Mouse (Mus musculus): ENCODE results near the gene Klhl36.
A peak's percentile ranks its signal among the peaks of the same experiment; 100 is the strongest.

Gene Klhl36

DNA sequence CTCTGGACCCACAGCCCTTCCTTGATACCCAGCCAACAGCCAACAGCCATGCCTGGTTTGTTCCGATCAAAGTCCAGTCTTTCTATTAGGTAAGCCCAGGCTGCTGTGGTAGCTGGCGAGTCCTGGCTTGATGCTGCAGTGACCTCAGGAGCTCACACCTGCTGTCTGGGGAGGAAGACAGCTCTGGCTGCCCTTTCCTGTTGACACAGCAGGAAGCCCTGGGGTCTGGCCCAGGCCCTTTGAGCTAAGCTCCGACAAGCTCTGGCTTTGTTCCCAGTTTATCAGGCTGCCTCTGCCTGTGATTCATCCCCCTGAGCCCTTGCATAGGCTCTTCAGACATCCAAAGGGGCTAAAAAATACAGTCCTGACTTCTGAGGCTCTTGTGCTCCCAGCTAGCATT, 23.5 kb downstream of the Klhl36 start:
- DNase-seq (ENCODE audit: low spot score), result no peak

DNA sequence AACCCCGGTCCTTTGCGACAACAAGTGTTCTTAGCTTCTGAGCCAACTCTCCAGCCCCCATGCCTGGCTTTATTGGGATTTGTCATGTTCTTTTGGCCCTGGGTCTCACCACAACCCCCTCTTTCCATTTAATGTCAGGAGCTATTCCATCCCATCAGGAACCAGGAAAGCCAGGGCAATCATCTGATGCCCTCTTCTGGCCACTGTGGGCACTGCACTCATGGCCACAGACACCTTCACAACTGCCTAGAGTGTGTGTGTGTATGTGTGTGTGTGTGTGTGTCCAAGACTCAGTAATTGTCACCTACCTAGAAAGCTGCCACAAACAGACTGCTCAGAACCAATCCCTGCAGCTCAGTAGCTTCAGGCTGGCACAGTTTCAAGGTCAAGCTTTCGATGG, 25.1 kb downstream of the Klhl36 start:
- DNase-seq (ENCODE audit: low spot score), result peak; percentile 64

DNA sequence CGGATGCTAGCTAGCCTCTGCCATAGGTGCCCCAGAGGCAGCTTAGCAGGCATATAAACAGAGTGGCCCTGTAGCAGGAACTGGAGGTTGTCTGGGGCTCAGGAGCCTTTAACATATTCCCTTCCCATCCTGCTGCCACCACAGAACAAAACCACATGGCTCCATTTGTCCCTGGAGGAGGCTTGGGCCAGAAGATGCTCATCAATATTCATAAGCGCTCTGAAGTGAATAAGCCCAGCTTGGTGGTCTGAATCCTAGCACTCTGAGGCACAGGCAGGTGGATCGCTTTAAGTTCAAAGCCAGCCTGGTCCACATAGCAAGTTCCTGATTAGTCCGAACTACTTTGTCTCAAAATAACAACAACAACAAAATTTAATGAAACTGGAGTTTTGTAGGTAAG, 25.9 kb downstream of the Klhl36 start:
- no peak for DNase-seq (ENCODE audit: low spot score)

DNA sequence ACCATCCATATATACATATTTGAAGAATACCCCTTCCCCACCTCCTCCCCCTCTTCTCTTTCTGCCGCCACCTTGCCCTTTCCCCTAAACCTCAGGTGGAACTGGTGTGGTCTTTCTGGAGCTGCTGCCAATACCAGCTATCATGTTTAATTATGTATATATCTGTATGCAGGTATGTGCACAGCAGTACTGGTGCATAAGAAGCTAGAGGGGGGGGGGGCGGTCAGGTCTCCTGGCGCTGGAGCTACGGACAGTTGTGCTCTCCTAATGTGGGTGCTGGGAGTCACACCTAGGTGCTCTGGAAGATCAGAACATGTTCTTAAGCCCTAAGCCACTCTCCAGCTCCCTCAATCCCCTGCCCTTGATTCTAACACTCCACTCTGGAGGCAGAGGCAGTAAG, 35.0 kb downstream of the Klhl36 start:
- DNase-seq (ENCODE audit: low spot score), result no peak

DNA sequence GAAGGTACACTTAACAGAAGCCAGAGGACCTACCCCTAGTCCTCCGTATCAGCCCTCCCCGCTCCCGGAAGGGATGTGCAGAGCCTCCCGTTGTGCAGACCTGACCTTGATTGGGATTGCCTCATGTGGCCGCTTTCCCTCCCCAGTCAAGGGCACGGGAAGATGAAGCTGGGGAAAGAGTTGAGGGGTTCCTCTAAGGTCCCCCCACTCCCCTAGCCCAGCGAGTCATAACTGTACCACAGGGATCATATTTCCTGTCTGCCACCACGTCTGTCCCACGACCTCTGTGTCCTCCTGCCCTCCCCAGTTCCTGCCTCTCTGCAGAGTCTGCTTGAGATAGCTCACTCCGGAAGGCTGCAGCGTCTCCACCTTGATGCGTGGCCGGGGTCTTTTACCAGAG, 35.9 kb downstream of the Klhl36 start:
- no peak for DNase-seq (ENCODE audit: low spot score)

DNA sequence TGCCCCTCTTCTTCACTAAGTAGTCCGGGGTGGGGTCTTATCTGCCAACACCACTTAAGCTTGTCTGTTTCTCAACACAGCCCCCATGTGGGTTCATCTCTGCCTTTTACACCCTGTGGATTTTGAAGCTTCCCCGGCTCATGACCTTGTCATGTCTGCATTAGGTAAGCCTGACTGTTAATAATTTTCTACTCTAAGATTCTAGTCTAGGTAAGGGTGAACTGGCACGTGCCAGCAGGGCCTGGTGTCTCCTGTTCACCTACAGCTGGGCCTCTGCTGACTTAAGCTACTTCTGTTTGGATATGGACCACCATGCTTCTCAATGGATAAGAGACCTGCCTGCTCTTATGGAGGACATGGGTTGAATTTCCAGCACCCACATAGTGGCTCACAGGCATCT, 39.3 kb downstream of the Klhl36 start:
- DNase-seq (ENCODE audit: low spot score), result no peak

DNA sequence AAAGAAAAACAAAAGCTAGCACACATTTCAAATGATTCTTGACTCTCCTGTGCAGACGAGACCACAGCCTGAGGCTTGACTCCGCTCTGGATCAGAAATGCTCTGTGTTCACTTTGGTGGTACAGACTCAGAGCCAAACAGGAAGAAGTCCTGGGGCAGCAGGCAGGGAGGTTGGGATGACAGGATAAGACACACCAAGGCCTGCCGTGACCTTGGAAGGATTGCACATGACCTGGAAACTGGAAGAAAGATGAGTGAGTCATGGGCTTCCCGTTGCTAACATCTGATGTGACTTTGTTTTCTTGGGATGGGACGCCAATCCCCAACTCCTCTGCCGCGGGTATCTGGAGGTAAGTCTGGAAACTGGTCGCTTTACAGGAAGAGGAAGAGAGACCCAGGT, 39.9 kb downstream of the Klhl36 start:
- no peak for DNase-seq (ENCODE audit: low spot score)

DNA sequence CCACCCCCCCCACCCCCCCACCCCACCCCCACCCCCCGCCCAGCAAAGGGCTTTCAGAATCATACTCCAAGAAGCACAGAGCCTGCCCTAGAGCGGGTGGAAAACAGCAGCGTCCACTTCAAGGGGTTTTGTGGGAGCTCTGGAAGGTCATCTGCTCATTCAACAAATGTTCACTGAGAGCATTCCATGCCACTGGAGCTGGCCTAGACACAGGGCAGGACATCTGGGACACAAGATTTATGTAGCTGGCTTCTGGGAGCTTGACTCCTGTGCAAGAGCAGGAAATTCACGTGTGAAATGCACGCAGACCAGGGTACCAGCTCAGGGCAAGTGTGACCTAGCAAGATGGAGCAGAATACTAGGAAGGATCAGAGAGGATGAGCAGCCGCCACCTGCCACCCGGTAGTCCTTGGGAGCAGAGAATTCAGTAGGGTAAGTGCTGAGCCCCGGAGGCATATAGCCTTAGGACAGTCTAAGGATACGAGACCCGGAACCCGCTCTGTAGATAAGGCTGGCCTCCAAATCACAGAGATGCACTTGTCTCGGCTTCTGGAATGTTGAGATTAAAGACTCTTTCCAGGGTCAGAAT, 42.4 kb downstream of the Klhl36 start:
- no peak for DNase-seq (ENCODE audit: low spot score)

DNA sequence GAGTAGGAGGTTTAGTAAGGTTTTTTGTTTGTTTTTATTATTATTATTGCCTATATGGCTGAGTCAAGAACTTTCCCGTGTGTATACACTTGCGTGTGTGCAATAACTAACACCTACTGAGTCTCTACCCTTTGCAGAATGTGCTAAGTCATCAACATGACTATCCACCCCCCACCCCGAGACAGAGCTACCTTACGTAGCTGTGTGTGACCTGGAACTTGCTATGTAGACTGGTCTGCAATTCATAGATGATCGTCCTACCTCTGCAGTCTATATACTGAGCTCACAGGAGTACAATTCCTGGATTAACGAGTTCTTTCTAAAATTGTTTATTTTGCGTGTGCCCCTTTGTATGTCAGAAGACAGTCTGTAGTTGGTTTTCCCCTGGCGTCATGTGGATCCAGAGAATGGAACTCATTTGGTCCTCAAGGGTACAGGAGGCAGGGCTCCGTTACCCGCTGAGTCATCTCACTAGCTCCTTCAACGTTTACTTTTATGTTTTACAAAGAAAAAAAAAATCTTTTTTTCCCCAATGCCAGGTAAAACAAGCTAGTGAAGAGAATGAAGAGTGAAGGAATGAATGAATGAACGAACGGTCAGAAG, 48.0 kb downstream of the Klhl36 start, which contains the start of gene Usp10:
Usp10 (plus strand) TSS at position 417 of the 603 bp plus-strand sequence.
- peak; percentile 39 for DNase-seq (ENCODE audit: low spot score)

DNA sequence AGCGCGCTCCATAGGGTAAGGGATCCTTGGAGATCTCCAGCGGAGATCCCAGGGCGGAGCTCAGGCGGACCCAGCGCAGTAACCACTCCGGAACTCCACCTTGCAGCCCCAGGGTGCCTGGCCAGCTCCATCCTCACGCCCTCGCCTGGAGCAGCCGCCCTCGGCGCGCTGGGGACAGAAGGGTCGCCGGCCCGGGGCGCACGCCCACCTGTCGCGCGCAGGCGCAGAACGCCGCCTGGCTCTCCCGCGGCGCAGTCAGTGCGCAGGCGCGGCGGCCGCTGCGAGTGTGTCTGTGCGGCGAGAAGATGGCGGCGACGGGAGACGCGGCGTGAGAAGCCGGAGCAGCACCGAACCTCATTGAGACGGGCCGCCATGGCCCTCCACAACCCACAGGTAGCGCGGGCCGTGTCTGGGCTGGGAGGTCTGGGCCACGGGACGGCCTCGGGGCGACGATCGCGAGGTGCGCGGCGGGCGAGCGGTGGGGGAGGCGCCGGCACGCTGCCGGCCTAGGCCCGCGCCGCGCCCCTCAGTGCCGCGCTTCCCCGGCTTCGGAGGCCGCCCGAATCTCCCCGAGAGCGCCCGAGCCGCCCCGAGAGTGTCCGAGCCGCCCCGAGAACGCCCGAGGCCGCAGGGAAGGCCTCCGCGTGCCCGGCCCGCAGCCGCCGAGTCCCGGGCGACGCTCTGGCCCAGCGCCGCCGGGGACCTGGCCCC, 48.6 kb downstream of the Klhl36 start, which contains the start of gene Gm20388:
Gm20388 (plus strand) TSS at position 295 of the 711 bp plus-strand sequence.
- peak; percentile 95 for DNase-seq (ENCODE audit: low spot score)

DNA sequence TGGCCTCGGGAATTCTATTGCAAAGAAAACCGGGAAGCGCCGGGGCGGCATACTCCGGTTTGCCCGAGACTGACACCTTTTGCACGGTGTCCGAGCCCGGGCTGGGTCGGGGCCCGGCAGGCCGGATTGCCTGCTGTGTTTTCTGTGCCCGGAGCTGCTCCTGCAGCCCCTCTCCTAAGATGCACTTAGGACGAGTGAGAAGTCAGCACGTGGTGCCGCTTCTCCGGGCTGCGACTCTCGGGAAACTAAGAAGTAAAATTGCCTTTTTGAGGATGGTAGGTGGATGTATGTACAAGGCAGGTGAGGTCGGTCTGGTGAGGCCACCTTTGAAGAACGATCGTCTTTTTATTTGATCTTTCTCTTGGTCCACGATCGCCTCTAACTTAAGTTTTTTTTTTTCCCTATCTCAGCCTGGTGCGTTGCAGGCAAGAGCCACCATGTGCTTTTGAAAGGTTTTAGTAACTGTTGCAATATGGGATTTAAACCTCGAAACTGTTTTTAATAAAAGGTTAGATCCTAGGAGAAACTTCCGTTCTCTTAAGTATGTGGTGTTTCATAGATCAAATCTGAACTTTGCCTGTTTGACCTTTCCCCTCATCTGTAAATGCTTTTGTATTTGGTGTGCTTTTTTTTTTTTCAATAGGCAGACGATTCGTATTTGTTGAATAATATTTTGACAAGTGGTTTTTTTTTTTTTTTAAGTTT, 49.3 kb downstream of the Klhl36 start:
- peak; percentile 55 for DNase-seq (ENCODE audit: low spot score)

DNA sequence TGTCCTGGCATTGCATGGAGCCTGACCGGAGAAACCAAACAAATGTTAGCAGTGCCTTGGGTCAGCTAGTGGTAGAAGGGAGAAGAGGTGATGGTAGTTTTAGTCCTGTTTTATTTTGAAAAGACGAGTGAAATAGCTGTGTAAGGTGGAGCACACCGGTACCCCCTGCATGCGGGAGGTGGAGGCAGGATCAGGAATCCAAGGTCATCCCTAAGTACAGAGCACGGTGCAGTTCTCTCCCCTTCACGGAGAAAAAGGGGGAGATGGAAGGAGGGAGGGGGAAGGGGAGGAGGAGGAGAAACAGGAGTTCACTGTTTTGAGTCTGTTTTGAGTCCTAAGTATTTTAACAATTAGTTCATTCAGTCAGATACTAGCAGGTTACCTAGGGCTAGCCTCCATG, 50.6 kb downstream of the Klhl36 start:
- no peak for DNase-seq (ENCODE audit: low spot score)

DNA sequence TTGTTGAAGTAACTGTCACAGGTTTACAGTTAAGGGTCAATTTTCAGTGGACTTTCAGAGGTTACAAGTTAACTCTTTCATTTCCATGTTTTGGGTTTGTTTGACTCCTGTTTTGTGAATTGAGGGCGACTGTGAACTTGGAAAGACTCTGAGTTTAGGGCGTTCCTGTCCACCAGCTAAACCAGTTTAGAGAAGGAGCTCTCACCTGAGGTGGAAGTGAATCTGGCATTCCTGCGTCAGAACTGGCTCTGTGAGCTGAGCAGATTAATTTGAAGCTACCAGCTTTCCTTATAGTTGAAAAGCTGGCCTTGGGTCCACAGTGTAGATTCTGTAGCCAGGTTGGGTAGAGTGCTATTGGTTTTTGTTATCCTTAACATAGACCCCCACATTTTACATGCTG, 51.1 kb downstream of the Klhl36 start:
- no peak for DNase-seq (ENCODE audit: low spot score)

DNA sequence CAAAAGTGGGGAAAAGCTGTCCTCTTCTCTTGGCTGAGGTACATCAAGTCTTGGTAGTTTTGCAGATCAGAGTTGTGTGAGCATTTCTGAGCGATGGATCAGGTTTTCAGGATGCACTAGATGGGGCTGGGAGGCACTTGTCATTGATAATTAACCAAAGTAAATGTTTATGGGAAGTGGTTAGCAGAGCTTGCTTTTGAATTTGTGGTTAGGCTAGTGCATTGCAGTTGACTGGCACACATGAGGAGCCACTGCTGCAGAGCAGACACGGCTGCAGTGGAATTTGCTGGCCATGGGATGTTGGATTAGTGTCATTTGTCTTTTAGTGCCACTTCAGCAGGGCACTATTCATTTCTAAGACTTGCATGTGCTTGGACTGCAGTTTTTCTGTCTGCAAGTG, 52.1 kb downstream of the Klhl36 start:
- DNase-seq (ENCODE audit: low spot score), result no peak

DNA sequence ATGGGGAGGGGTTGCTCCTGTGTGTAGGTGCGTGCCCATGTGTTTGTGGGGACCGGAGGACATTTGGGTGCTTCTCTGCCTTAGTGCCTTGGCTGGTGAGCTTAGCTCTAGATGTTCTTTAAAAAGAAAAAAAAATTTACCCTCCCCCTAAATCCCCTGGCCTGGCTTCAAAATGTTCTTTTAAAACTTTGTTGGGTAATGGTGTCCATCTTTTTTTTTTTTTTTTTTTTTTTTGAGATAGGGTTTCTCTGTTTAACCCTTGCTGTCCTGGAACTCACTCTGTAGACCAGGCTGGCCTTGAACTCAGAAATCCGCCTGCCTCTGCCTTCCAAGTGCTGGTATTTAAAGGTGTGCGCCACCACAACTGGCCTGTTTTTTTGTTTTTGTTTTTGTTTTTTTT, 53.2 kb downstream of the Klhl36 start:
- no peak for DNase-seq (ENCODE audit: low spot score)

DNA sequence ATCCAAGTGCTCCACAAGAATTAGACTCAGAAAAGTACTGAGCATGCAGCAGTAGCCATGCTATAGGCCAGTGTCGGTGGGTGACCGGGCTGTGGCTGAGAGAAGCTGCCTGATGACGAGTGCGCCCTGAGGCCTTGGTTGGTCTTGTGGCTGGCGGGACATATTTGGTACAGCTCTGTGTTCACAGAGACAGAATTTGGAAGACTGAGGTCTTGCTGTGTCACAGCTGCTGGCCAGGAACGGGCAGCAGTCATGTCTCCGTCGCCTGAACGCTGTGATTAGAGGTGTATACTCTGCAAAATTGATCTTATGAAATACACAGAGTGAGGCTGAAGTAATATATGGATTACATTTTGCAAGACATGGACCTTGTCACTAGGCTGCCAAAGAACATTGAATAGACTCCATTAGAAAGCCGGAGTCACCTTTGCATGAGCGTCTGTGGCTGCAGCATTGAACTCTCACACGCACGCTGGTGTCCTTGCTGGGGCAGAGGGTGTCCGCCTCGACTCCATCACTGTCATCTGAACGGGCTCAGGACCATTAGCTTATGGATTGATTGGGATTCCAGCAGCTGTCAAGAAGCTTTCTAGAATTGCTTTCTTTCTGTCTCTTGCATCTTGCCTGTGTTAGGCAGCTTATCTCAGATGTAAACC, 54.3 kb downstream of the Klhl36 start:
- no peak for DNase-seq (ENCODE audit: low spot score)

DNA sequence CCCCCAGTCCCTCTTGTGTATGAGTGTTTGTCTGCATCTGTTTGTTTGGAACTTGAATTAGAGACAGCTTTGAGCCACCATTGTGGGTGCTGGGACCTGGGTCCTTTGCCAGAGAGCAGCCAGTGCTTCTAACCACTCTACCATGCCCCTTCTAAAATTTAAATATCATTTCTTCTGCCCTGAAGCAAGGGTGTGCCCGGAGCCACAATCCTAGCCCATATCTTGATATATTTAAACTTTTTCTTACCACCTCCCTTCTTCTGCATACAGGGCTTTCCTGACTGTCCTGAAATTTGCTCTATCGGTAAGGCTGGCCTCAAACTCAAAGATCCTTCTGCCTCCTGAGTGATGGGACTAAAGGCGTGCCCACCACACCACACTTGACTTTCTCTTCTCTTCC, 55.3 kb downstream of the Klhl36 start:
- no peak for DNase-seq (ENCODE audit: low spot score)

DNA sequence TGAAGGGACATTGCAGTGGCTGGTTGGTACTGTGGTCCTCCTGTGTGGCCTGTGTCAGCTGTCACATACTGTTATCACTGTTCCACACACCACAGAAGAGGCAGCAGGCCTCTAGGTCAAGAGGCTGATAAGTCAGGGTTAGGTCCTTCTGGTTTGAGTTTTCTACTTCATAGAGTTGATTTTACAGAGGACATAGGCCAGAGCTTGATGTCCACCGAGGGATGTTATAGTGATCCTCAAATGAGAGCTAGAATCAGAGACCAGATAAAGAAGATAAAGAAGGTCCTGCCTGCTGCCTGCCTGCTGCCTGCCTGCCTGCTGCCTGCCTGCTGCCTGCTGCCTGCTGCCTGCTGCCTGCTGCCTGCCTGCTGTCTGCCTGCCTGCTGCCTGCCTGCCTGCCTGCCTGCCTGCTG, 56.1 kb downstream of the Klhl36 start:
- DNase-seq (ENCODE audit: low spot score), result no peak

DNA sequence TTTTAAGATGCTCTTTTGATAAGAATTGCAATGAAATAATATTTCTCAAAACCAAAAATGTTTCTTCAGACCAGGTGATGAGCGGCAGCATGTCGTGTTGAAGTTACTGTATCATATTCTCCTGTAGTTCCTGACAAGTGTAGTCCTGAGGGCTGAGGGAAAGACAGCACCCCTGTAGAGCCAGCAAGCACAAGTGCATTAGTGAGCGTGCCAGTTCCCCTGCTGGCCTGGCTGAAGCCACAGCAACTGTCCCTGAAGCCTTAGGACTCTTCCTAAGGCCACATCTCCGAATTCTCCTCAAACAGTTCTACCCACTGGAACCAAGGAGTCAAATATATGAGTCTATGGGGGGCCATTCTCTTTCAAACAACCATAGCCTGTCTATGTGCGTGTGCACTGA, 61.2 kb downstream of the Klhl36 start:
- no peak for DNase-seq (ENCODE audit: low spot score)

DNA sequence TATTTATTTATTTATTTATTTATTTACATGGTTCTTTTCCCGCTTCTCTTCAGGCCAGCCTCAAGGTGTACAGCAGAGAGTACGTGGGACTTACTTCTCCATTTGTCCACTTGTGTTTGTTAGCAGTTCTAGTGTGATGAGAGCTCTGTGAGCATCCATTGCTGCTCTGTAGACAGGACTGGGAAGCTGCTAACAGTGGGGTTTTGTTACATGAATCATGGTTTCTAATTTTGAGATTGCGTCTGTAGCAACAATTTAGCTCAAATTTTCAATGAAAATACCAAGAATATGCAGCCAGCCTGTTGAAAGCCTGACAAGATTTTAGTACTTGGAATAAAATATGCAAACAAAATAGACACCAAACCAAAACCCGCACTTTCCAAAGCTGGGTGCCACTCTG, 63.4 kb downstream of the Klhl36 start:
- DNase-seq (ENCODE audit: low spot score), result no peak

DNA sequence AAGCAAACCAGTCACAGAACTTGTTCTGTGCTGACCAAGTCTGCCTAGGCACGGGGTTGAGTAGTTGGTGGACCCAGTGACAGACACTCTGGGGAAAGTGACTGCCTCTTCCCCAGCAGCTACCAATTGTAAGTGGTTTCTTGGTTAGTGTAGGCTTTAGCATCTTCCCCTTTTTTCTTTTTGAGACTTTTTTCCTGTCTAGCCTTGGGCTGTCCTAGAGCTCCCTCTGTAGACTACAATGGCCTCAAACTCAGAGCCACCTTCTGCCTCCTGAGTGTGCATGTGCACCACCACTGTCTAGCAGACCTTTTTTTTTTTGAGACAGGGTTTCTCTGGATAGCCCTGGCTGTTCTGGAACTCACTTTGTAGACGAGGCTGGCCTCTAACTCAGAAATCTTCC, 64.4 kb downstream of the Klhl36 start:
- DNase-seq (ENCODE audit: low spot score), result no peak
